Mouse (Mus musculus) kidney, adult 2 months (tissue): ENCODE results near the gene D17Wsu92e. TPM values are rescaled to one million over a fixed set of nuclear protein-coding genes. Genes with fewer than 3 reads are reported as not detected.
A peak's percentile ranks its signal among the peaks of the same experiment; 100 is the strongest.

Experiments
- DNase-seq: peaks from one replicate; pipeline ENCODE4 v3.0.0; 2021
- H3K27ac ChIP-seq: fragments of 200-500 bp; 2 replicates; pipeline ENCODE4 v1.5.1; 2012; ENCODE audit warnings: low read depth, low read length, control low read depth, inconsistent platforms; ENCODE audit not compliant: insufficient read depth
- H3K27me3 ChIP-seq: fragments of 200-500 bp; replicated peaks from 2 replicates; pipeline ENCODE4 v1.6.1; 2012; ENCODE audit warnings: mild to moderate bottlenecking, moderate library complexity, low read length, inconsistent platforms; ENCODE audit not compliant: control insufficient read depth, insufficient read depth
- H3K36me3 ChIP-seq: fragments of 200-500 bp; 2 replicates; pipeline ENCODE4 v1.6.1; 2012; ENCODE audit warnings: mild to moderate bottlenecking, moderate library complexity, low read length, inconsistent platforms; ENCODE audit not compliant: control insufficient read depth, insufficient read depth
- H3K4me1 ChIP-seq: fragments of 200-500 bp; 2 replicates; pipeline ENCODE4 v1.6.1; 2011; ENCODE audit warnings: low read length; ENCODE audit not compliant: control insufficient read depth, insufficient read depth
- H3K4me3 ChIP-seq: fragments of 200-500 bp; 2 replicates; pipeline ENCODE4 v1.5.1; 2011; ENCODE audit warnings: mild to moderate bottlenecking, low read depth, low read length, control low read depth; ENCODE audit not compliant: insufficient read depth
- CTCF ChIP-seq: fragments of 200-500 bp; conservative IDR thresholded peaks from 2 replicates; pipeline ENCODE4 v1.5.1; 2011; ENCODE audit warnings: low read depth, mild to moderate bottlenecking, control low read depth, low read length, moderate library complexity, mixed read lengths; ENCODE audit not compliant: insufficient read depth, insufficient read length
- POLR2A ChIP-seq: fragments of 200-500 bp; IDR thresholded peaks from one replicate; pipeline ENCODE4 v1.6.1; 2011; ENCODE audit warnings: low read depth, low read length, control low read depth
- WGBS: fragments of 180-500 bp; shearing (Covaris S2); methylation state at CpG from one replicate; pipeline ENCODE4 v1.1.7; 2018; 5-methylcytosine and 5-hydroxymethylcytosine counted together
- polyA plus RNA-seq: library from polyadenylated mRNA; depleted of rRNA; stranded (reverse); fragments of >200 nt; gene quantifications from 2 replicates; pipeline ENCODE4 v1.2.3, GENCODE M21; 2012

Gene D17Wsu92e
- polyA plus RNA-seq, 1 experiment, result 189 TPM

GRCm38 (mm10) chr17:27720326-27720725 is 100.1 kb downstream of the D17Wsu92e start:
- H3K27me3 ChIP-seq, result no peaks in the 10 kb centered on the region
- no peak overlapping the region for H3K27ac ChIP-seq
- H3K36me3 ChIP-seq, result no peaks in the 10 kb centered on the region
- no peak overlapping the region for H3K4me3 ChIP-seq
- no peak for DNase-seq
- TF ChIP-seq CTCF (no peak), POLR2A (no peak)
- 60% methylated on average over 9 of the region's 9 CpGs for WGBS
- no peaks in the 10 kb centered on the region for H3K4me1 ChIP-seq

- TF ChIP-seq CTCF, result no peak
- no peak for TF ChIP-seq POLR2A
- H3K27ac ChIP-seq, result no peak overlapping the region
- no peaks in the 10 kb centered on the region for H3K36me3 ChIP-seq
- DNase-seq, result no peak
- WGBS, result 75% methylated on average over 14 of the region's 14 CpGs
- H3K27me3 ChIP-seq, result no peaks in the 10 kb centered on the region
- no peak overlapping the region for H3K4me3 ChIP-seq
- H3K4me1 ChIP-seq, result no peaks in the 10 kb centered on the region
These were observed 100.8 kb downstream of the D17Wsu92e start for GRCm38 (mm10) chr17:27719663-27720062.

- WGBS, result 66% methylated on average over 5 of the region's 5 CpGs
- TF ChIP-seq CTCF (no peak), POLR2A (no peak)
- no peaks in the 10 kb centered on the region for H3K4me1 ChIP-seq
- H3K4me3 ChIP-seq, result no peak overlapping the region
- H3K36me3 ChIP-seq, result no peaks in the 10 kb centered on the region
- no peaks in the 10 kb centered on the region for H3K27me3 ChIP-seq
- no peak overlapping the region for H3K27ac ChIP-seq
- no peak for DNase-seq
These were observed 102.2 kb downstream of the D17Wsu92e start for GRCm38 (mm10) chr17:27718250-27718649.

GRCm38 (mm10) chr17:27716804-27717203 is 103.6 kb downstream of the D17Wsu92e start:
- Histone ChIP-seq H3K27me3 (no peaks in the 10 kb centered on the region), H3K27ac (no peak overlapping the region), H3K36me3 (no peaks in the 10 kb centered on the region), H3K4me3 (peak overlapping the region; percentile 32), H3K4me1 (no peaks in the 10 kb centered on the region)
- DNase-seq, result peak; percentile 64
- TF ChIP-seq POLR2A, result no peak
- 6% methylated on average over 16 of the region's 16 CpGs for WGBS

- Histone ChIP-seq H3K4me1 (no peaks in the 10 kb centered on the region), H3K36me3 (no peaks in the 10 kb centered on the region), H3K4me3 (no peak overlapping the region), H3K27me3 (no peaks in the 10 kb centered on the region), H3K27ac (no peak overlapping the region)
- 82% methylated on average over 1 of the region's 1 CpGs for WGBS
- TF ChIP-seq CTCF, result no peak
- no peak for TF ChIP-seq POLR2A
- DNase-seq, result peak; percentile 27
These were observed 107.6 kb downstream of the D17Wsu92e start for GRCm38 (mm10) chr17:27712832-27713231.

- H3K36me3 ChIP-seq, result no peaks in the 10 kb centered on the region
- no peak for DNase-seq
- no peak overlapping the region for H3K27ac ChIP-seq
- H3K27me3 ChIP-seq, result no peaks in the 10 kb centered on the region
- H3K4me1 ChIP-seq, result no peaks in the 10 kb centered on the region
- TF ChIP-seq CTCF, result no peak
- TF ChIP-seq POLR2A, result no peak
- 84% methylated on average over 5 of the region's 5 CpGs for WGBS
- no peak overlapping the region for H3K4me3 ChIP-seq
These were observed 110.8 kb downstream of the D17Wsu92e start for GRCm38 (mm10) chr17:27709650-27710049.

GRCm38 (mm10) chr17:27707954-27708661 is 112.3 kb downstream of the D17Wsu92e start:
- DNase-seq, result peak; percentile 53
- peak overlapping the region; percentile 16; the same call in 1 of the 2 replicates for H3K4me3 ChIP-seq
- H3K36me3 ChIP-seq, result no peaks in the 10 kb centered on the region
- no peaks in the 10 kb centered on the region for H3K4me1 ChIP-seq
- no peaks in the 10 kb centered on the region for H3K27me3 ChIP-seq
- 0 out of 2 replicates have a peak, but pooled peaks have one; percentile 5 for TF ChIP-seq CTCF
- no peak for TF ChIP-seq POLR2A
- WGBS, result 7% methylated on average over 24 of the region's 25 CpGs
- no peak overlapping the region for H3K27ac ChIP-seq

- no peaks in the 10 kb centered on the region for H3K4me1 ChIP-seq
- no peak for TF ChIP-seq POLR2A
- no peak for TF ChIP-seq CTCF
- WGBS, result 60% methylated on average over 10 of the region's 10 CpGs
- DNase-seq, result no peak
- no peaks in the 10 kb centered on the region for H3K36me3 ChIP-seq
- no peaks in the 10 kb centered on the region for H3K27me3 ChIP-seq
- H3K4me3 ChIP-seq, result no peak overlapping the region
- no peak overlapping the region for H3K27ac ChIP-seq
These were observed 114.8 kb downstream of the D17Wsu92e start for GRCm38 (mm10) chr17:27705661-27706060.
